Mouse (Mus musculus) right cerebral cortex, postnatal 4 days (tissue): ENCODE results near the gene Pde4d.

Experiments
- DNase-seq: peaks from one replicate; pipeline ENCODE4 v3.0.0-alpha.2; 2022

Pde4d gene

GRCm38 (mm10) chr13:109260220-109260795, 810.6 kb downstream of the Pde4d start:
- DNase-seq, result peak; percentile 48

GRCm38 (mm10) chr13:109260796-109261516, 811.2 kb downstream of the Pde4d start:
- DNase-seq, result peak; percentile 16

- DNase-seq, result no peak
Measured at GRCm38 (mm10) chr13:109261642-109262220, 812.0 kb downstream of the Pde4d start.

- DNase-seq, result no peak
Measured at GRCm38 (mm10) chr13:109262501-109262900, 812.8 kb downstream of the Pde4d start.

- DNase-seq, result no peak
Measured at GRCm38 (mm10) chr13:109263833-109264232, 814.1 kb downstream of the Pde4d start.

DNA sequence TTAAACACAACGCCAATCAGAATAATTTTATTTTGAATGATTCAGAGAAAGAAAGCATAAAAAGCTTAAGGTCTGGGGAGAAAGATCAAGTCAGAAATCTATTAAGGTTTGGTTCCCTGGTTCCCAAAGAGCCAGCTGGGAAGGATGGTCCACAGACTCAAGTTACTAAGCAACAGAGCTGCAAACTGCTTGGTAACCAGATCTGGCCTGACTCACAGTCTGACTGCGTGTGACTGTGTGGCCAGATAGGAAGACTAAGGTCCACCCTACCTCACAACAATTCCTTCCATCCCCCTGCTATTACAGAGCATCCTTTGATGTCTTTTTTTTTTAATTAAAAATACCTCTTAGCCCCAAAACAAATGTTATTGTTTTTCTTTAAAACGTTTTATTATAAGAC, 818.5 kb downstream of the Pde4d start:
- DNase-seq, result peak; percentile 11

GRCm38 (mm10) chr13:109268659-109269322, 819.0 kb downstream of the Pde4d start:
- DNase-seq, result no peak

DNA sequence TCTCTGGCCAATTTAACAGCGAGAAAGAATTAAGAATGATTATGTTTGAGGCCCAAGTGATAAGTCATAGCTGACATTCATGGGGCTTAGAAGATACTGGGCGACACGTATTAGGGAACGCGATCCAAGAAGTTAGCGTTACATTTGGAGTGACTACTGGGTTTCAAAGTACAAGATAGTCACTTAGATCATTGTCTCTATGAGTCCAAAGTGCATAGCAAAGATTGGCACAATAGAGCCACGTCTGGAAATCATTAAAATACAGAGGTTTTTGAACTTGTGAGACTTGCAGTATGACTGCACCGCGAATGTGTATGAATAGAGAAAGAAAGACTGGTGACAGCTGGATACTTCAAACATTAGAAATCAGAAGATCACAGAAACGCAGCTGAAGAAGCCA, 825.1 kb downstream of the Pde4d start:
- no peak for DNase-seq

GRCm38 (mm10) chr13:109277792-109278191, 828.0 kb downstream of the Pde4d start:
- DNase-seq, result no peak

GRCm38 (mm10) chr13:109278504-109278912, 828.8 kb downstream of the Pde4d start:
- no peak for DNase-seq

- DNase-seq, result no peak
Measured at GRCm38 (mm10) chr13:109279211-109279610, 829.5 kb downstream of the Pde4d start.

DNA sequence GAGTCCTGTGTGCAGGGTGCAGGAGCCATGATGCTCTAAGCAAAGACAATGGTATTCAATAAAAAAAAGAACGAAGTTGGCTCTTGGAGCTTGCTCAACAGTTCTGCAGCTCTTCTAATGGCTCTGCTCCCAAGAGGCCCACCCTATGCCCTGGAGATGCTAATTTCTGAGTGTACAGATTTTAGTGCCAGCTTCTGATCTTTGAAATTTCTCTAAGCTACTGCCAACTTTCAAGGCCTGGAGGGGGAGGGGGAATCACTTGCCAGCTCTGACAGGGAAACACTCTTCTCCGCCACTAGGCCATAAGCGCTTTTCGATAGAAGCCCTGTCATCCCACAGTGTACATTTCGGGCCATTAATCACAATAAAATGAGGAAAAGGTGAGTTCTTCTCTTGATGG, 830.7 kb downstream of the Pde4d start:
- DNase-seq, result no peak

DNA sequence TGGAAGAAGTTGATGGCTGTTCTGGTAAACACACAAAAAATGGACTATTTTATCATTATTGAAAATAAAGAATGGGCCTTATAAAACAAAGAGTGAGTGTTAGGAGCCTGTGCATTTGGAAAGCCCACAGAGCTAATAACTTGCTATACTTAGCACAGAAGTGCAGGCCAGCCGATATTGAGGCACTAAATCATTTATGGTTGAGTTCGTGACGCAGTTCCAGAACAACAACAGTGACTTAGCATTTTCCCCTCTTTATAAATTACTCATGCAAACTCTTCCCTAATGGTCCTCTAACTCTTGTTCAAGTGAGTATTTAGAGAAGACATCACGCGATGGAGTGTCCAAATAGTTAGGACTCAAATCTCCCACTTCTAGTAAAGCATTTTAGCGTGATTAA, 837.7 kb downstream of the Pde4d start:
- no peak for DNase-seq

DNA sequence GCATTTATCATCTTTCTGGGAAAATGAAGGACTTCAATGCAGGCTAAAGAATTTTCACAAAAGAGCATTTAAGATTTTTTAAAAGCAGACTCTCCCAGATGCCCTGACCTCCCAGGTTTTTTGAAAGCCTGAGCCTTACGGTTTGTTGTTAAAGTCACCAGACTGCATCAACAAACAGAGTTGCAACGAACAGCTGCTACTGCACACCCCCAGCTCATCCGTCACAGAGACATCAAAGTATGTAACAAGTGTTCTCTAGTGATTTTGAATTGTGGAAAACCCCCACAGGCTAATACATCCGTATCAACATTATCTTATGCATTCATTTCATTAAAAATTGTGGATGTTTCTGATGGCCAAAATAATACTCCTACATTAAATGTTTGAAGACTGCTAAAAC, 841.2 kb downstream of the Pde4d start:
- no peak for DNase-seq

DNA sequence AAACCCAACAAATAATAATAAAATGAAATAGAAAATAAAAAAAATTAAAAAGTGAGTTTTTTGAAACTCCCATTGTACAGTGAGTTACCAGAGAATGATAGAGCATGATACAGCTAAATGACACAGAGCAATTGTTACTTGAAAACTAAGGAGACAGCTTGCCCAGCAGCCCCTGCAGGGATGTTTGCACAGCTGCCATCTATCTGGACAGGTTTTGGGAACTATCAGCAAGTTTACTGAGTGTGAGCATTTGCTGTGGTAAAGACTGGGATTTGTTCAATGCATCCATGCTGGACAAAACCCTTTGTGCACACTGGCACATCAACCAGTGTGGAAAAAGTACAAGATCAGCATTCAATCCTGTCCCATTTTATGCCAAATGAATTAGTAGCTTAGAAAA, 843.3 kb downstream of the Pde4d start:
- no peak for DNase-seq

DNA sequence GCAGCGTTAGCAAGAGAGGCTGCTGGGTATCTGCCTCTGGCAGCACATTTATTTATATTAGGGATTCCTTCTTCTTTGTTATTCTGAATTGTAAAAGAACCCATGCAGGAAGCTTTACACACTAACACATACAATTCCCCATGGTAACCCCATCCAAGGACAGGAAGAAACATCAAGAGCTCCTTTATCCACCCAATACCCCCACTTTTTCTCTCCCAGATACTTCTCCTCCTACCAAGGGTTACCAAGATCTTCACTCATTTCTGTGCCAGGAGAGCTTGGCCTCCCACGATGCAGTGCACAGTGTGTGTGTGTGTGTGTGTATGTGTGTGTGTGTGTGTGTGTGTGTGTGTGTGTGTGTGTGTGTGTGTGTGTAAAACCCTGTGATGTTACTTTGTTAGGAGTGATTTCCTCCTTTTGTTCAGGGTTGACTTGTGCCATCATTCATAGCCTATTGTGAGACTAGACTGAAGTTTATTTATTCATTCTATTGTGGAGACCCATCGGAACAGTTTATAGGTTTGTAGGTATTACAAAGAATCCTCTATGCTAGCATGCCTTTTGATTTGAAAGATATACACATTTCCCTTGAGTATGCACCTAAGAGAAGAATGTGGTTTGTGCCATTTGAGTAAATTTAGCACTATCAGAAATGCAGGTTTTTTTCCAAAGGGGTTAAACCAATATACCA, 846.7 kb downstream of the Pde4d start:
- no peak for DNase-seq

DNA sequence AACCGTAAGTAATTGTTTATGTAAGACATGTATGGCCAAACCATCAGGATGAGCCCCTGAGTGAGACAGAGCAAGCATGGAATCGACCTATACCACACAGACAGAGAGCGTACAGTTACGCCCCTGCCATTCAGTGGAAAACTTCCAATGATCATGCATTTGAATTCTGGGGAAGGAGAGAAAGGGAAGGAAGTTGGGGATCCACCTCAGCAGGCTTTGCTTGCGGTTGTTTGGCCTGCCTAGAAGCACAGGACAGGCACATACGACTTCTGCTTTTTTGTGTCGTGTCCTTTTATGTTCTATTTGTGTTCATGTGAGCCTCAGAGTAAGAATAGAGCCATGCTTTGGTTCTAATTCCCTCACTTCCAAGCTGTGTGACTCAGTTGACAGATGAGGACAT, 849.1 kb downstream of the Pde4d start:
- DNase-seq, result no peak

DNA sequence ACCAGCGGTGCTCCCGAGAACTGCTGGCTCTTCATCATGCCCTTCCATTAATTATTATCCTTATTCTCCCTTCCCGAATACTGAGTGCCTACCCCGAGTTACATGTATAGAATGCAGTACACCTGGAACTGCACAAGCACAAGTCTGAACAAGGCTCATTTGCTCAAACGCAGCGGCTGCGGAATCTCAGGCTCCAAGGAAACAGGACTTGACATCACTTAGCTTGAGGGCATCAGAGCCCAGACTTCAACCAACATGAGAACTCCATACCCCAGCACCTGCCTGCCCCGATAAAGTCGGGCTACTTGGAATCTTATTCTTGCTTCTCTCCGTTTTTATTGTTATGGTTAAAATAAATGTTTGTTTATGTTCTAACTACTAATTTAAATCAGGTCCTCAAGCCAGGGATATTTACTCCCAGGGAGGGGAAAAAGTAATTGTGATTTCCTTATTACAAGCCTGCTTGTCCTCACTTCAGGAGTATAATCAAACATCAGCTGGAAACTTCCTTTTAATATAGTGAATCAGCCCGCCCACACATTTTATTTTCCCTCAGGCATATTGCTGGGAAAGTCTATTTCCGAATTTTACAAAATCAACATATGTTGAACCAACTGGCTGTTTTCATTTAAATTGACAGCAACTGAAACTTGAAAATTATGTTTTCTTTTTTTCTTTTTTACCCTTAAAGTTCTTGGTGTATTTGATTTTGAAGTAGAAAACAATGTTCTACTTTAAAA, 849.9 kb downstream of the Pde4d start:
- no peak for DNase-seq

DNA sequence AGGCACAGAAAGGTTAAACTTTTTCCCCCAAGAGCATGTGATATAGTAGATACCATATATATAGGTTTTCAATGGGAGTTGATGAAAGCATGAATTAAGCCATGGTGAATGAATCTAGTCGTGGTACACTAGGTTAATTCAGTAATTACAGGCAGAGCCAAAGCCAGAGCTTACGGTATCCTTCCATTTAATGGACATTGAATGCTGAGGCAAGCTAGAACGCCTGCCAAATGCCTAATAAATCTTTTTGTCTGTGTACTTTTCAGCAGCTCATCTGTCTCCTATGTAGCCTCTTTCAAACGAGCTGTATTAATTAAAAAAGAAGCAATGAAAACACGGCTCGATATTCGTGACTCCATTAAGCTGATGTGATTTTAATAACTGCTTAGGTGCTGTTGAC, 862.8 kb downstream of the Pde4d start:
- DNase-seq, result no peak

- DNase-seq, result no peak
Measured at GRCm38 (mm10) chr13:109315608-109316007, 865.9 kb downstream of the Pde4d start.

- DNase-seq, result no peak
Measured at GRCm38 (mm10) chr13:109317644-109318043, 867.9 kb downstream of the Pde4d start.

DNA sequence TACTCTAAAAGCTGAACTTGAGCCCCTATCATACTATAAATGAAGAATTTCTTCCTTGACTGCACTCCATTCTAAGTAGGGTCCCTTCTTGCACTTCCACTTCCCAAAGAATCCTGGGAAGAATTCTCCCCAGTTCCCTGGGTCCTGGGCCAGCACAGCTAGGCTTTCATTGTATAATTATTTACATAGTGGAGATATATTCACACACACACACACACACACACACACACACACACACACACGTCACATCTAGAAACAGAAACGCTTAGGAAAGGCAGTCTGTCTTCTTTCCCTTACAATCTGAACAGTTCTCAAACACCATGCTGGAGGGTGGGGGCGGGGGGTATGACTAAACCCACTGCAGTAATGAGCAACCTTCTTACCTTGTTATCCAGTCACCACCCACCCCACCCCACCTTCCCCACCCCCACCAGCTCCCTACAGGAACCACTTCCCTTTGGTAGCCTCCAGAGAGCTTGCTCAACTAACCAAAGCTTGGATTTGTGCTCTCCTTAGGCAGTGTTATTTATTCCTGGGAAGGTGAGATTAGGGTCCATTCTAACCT, 868.8 kb downstream of the Pde4d start:
- no peak for DNase-seq
